Mouse (Mus musculus) brain, embryonic 14.5 days (tissue): ENCODE measurements around the gene Ier5.

Experiments used
- CTCF ChIP-seq: fragments of 200-500 bp; IDR thresholded peaks from 2 replicates; pipeline ENCODE4 v1.5.1; 2012; ENCODE audit warnings: inconsistent platforms, mild to moderate bottlenecking, moderate library complexity, borderline replicate concordance; ENCODE audit not compliant: insufficient read depth, insufficient read length; ENCODE audit errors: extremely low read depth
- POLR2A ChIP-seq: fragments of 200-500 bp; IDR thresholded peaks from 2 replicates; pipeline ENCODE4 v1.6.1; 2012; ENCODE audit warnings: mild to moderate bottlenecking, inconsistent platforms, borderline replicate concordance; ENCODE audit not compliant: poor library complexity, insufficient read depth, insufficient read length, severe bottlenecking; ENCODE audit errors: extremely low read depth

DNA sequence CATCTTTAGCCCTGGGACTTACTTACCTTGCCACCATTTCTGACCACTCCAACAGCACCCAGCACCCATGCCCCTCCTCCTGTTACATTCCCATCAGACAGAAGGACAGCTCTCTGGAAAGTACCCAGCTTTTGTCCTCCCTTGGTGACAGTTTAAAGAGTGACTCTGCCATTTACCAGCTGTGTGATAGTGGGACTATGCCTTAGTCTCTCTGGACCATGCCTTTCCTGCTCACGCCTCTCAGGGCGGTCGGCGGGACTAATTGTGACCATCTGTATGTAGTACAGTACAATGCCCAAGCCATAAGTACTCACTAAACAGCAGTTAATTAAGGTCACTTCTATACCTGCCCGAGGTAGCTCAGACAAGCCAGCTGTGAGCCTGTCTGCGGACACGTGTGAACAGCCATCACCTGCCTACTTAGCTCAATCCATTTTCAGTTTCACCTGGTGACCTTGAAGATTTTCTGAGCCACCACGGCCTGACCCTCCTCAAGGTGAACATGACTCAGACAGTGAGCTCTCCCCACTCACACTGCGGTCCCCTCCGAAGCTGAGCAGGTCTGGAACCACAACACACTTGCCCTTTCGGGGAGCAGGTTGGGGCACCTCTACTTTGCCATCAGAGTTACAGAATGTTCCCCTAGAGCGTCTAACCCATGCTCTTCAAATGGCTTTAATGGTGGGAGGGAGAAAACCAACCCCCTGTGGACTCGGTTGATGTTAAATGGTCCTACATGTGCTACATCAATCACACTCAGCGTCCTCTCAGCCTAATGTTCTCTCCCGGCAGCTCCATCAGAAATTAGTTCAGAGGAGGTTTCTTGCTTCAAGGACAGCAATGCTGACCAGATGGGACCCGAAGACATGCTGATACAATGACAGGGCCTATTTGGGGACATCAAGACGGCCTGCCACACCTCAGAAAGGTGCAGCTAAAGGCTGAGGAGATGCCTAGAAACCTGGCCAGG is 38.3 kb downstream of the Ier5 start:
- TF ChIP-seq POLR2A = no peak
- no peak for TF ChIP-seq CTCF
